Mouse (Mus musculus): ENCODE data around the gene Gm20695. TPM values are rescaled to one million over a fixed set of nuclear protein-coding genes. Genes with fewer than 3 reads are reported as not detected.

Gm20695 gene
- polyA plus RNA-seq, 1 experiment, result not detected

GRCm38 (mm10) chr16:3929151-3929550 lies 44.7 kb downstream of the Gm20695 start:
- WGBS, result 80% methylated on average over 7 of the region's 7 CpGs

GRCm38 (mm10) chr16:3933536-3933935 lies 49.1 kb downstream of the Gm20695 start:
- no peaks in the 10 kb centered on the region for H3K4me1 ChIP-seq (replicated peaks; ENCODE audit: control insufficient read depth, insufficient read depth, low read length)
- peaks cover 33% of the 10 kb centered on the region for H3K36me3 ChIP-seq (ENCODE audit: control insufficient read depth, insufficient read depth, low read length)
- H3K27me3 ChIP-seq (ENCODE audit: control insufficient read depth, insufficient read depth, low read length), result no peaks in the 10 kb centered on the region
- no peak for DNase-seq
- TF ChIP-seq CTCF (IDR thresholded peaks at IDR 0.05; ENCODE audit: borderline replicate concordance, control insufficient read depth, extremely low read depth, insufficient read depth, low read length, poor library complexity) (no peak), POLR2A (IDR thresholded peaks at IDR 0.05; ENCODE audit: control insufficient read depth, extremely low read depth, insufficient read depth, low read length, poor library complexity) (no peak)
- no peak overlapping the region for H3K4me3 ChIP-seq (ENCODE audit: control insufficient read depth, insufficient read depth, low read length)
- no peak overlapping the region for H3K27ac ChIP-seq (ENCODE audit: control insufficient read depth, insufficient read depth, low read length)
- 93% methylated on average over 6 of the region's 6 CpGs for WGBS

More at GRCm38 (mm10) chr16:3929151-3929550, 44.7 kb downstream of the Gm20695 start:
- DNase-seq, result no peak
- Histone ChIP-seq H3K36me3 (ENCODE audit: control insufficient read depth, insufficient read depth, low read length) (peaks cover 47% of the 10 kb centered on the region), H3K4me1 (replicated peaks; ENCODE audit: control insufficient read depth, insufficient read depth, low read length) (no peaks in the 10 kb centered on the region), H3K4me3 (ENCODE audit: control insufficient read depth, insufficient read depth, low read length) (no peak overlapping the region), H3K27me3 (ENCODE audit: control insufficient read depth, insufficient read depth, low read length) (no peaks in the 10 kb centered on the region), H3K27ac (ENCODE audit: control insufficient read depth, insufficient read depth, low read length) (no peak overlapping the region)
- TF ChIP-seq CTCF (IDR thresholded peaks at IDR 0.05; ENCODE audit: borderline replicate concordance, control insufficient read depth, extremely low read depth, insufficient read depth, low read length, poor library complexity), result no peak
- TF ChIP-seq POLR2A (IDR thresholded peaks at IDR 0.05; ENCODE audit: control insufficient read depth, extremely low read depth, insufficient read depth, low read length, poor library complexity), result no peak

DNA sequence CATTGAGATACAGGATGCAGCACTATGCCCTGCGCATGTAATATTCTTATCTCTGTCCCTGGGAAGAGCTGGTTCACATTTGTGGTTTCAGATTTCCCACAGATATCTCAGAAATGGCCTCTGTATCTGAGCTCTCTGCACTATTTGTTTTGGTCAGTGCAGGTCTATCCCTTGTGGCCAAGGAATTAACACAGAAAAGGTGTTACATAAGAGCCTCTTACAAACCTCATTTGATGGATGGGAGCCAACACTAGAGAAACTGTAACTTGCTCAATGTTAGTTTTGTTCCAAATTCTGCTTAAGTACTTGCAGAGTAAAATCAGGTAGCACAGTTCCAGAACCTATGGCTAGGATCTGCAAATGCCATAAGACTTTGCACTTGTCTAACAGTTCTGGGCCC lies 49.6 kb downstream of the Gm20695 start:
- H3K27ac ChIP-seq (ENCODE audit: control insufficient read depth, insufficient read depth, low read length), result no peak overlapping the region
- peaks cover 33% of the 10 kb centered on the region for H3K36me3 ChIP-seq (ENCODE audit: control insufficient read depth, insufficient read depth, low read length)
- H3K27me3 ChIP-seq (ENCODE audit: control insufficient read depth, insufficient read depth, low read length), result no peaks in the 10 kb centered on the region
- TF ChIP-seq POLR2A (IDR thresholded peaks at IDR 0.05; ENCODE audit: control insufficient read depth, extremely low read depth, insufficient read depth, low read length, poor library complexity) (no peak), CTCF (IDR thresholded peaks at IDR 0.05; ENCODE audit: borderline replicate concordance, control insufficient read depth, extremely low read depth, insufficient read depth, low read length, poor library complexity) (no peak)
- no peaks in the 10 kb centered on the region for H3K4me1 ChIP-seq (replicated peaks; ENCODE audit: control insufficient read depth, insufficient read depth, low read length)
- DNase-seq, result no peak
- WGBS, result 98% methylated on average over 1 of the region's 1 CpGs
- H3K4me3 ChIP-seq (ENCODE audit: control insufficient read depth, insufficient read depth, low read length), result no peak overlapping the region

DNA sequence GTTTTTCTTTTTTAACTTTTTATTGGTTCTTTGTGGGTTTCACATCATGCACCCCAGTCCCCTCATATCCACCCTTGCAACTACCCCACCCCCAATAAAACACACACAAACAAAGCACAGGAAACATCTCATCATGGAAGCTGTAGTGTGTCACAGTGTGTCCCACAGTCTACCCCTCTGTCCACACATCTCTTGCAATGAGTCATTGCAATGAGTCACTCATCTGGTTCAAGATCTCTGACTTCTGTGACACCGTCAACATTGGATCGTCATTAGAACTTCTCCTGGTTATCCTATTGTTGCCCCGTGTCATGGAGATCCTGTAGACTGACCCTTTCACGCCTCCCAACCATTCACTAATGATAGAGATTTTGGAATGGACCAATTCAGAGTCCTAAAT lies 50.3 kb downstream of the Gm20695 start:
- peaks cover 32% of the 10 kb centered on the region for H3K36me3 ChIP-seq (ENCODE audit: control insufficient read depth, insufficient read depth, low read length)
- WGBS, result 98% methylated on average over 4 of the region's 4 CpGs
- no peak overlapping the region for H3K4me3 ChIP-seq (ENCODE audit: control insufficient read depth, insufficient read depth, low read length)
- TF ChIP-seq POLR2A (IDR thresholded peaks at IDR 0.05; ENCODE audit: control insufficient read depth, extremely low read depth, insufficient read depth, low read length, poor library complexity) (no peak), CTCF (IDR thresholded peaks at IDR 0.05; ENCODE audit: borderline replicate concordance, control insufficient read depth, extremely low read depth, insufficient read depth, low read length, poor library complexity) (no peak)
- no peak for DNase-seq
- H3K27ac ChIP-seq (ENCODE audit: control insufficient read depth, insufficient read depth, low read length), result no peak overlapping the region
- no peaks in the 10 kb centered on the region for H3K4me1 ChIP-seq (replicated peaks; ENCODE audit: control insufficient read depth, insufficient read depth, low read length)
- no peaks in the 10 kb centered on the region for H3K27me3 ChIP-seq (ENCODE audit: control insufficient read depth, insufficient read depth, low read length)

DNA sequence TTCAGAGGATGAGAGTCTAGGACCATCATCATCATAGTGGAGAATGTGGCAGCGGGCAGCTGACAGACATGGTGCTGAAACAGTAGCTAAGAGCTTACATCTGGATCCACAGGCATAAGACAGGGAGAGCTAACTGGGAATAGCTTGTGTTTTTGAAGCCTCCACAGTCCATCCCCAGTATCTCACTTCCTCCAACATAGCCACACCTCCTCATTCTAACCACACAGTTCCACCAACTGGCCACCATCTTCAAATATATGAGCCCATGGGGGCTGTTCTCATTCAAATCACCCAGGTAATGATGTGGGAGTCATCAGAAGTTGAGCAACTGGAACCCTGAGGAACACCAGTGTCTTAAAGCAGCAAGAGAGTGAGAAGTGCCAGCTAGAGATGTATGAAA lies 66.7 kb downstream of the Gm20695 start:
- Histone ChIP-seq H3K4me3 (ENCODE audit: control insufficient read depth, insufficient read depth, low read length) (no peak overlapping the region), H3K4me1 (replicated peaks; ENCODE audit: control insufficient read depth, insufficient read depth, low read length) (no peaks in the 10 kb centered on the region), H3K27ac (ENCODE audit: control insufficient read depth, insufficient read depth, low read length) (no peak overlapping the region), H3K27me3 (ENCODE audit: control insufficient read depth, insufficient read depth, low read length) (no peaks in the 10 kb centered on the region), H3K36me3 (ENCODE audit: control insufficient read depth, insufficient read depth, low read length) (peaks cover 18% of the 10 kb centered on the region)
- WGBS, result 84% methylated on average over 1 of the region's 1 CpGs
- no peak for TF ChIP-seq CTCF (IDR thresholded peaks at IDR 0.05; ENCODE audit: borderline replicate concordance, control insufficient read depth, extremely low read depth, insufficient read depth, low read length, poor library complexity)
- TF ChIP-seq POLR2A (IDR thresholded peaks at IDR 0.05; ENCODE audit: control insufficient read depth, extremely low read depth, insufficient read depth, low read length, poor library complexity), result no peak
- no peak for DNase-seq

DNA sequence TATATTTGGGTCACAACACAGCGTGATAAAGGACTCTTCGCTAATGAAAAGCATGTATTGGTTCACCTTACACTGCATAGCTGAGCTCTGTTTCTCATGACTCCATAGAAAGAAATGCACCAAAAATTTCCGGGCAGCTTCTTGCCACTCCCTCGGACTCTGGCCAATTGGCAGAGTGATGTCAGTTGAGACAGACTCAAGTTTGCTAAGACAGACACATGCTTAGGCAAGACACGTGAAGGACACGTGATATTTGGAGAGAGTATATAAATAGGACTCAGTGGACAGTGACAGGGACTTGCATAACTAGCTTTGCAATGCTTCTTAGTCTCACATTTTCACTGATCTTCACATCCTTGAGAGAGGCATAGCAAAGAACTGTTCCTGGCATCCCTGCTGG lies 71.9 kb downstream of the Gm20695 start:
- 96% methylated on average over 6 of the region's 6 CpGs for WGBS
- no peak for TF ChIP-seq POLR2A (IDR thresholded peaks at IDR 0.05; ENCODE audit: control insufficient read depth, extremely low read depth, insufficient read depth, low read length, poor library complexity)
- TF ChIP-seq CTCF (IDR thresholded peaks at IDR 0.05; ENCODE audit: borderline replicate concordance, control insufficient read depth, extremely low read depth, insufficient read depth, low read length, poor library complexity), result no peak
- H3K4me1 ChIP-seq (replicated peaks; ENCODE audit: control insufficient read depth, insufficient read depth, low read length), result no peaks in the 10 kb centered on the region
- H3K27ac ChIP-seq (ENCODE audit: control insufficient read depth, insufficient read depth, low read length), result no peak overlapping the region
- no peak for DNase-seq
- H3K4me3 ChIP-seq (ENCODE audit: control insufficient read depth, insufficient read depth, low read length), result no peak overlapping the region
- H3K27me3 ChIP-seq (ENCODE audit: control insufficient read depth, insufficient read depth, low read length), result no peaks in the 10 kb centered on the region
- H3K36me3 ChIP-seq (ENCODE audit: control insufficient read depth, insufficient read depth, low read length), result peaks cover 17% of the 10 kb centered on the region

DNA sequence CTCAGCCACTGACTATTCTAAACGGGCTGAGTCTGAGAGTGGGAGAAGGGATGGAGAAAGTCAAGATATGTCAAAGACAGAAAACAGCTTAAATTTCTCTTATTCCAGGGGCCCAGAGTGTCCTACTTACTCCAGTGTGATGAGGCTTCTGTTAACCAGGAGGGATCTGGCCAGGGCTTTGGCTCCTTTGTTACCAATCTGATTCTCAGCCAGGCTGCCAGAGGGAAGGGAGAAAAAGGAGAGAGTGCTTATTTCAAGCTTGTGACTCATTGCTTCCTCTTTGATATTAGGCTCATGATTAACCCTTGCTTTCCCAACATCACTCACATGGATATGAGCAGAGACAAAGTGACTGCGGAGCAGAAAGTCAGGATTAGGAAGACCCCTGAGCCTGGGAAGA lies 74.8 kb downstream of the Gm20695 start:
- Histone ChIP-seq H3K4me3 (ENCODE audit: control insufficient read depth, insufficient read depth, low read length) (no peak overlapping the region), H3K27me3 (ENCODE audit: control insufficient read depth, insufficient read depth, low read length) (no peaks in the 10 kb centered on the region), H3K4me1 (replicated peaks; ENCODE audit: control insufficient read depth, insufficient read depth, low read length) (no peaks in the 10 kb centered on the region), H3K27ac (ENCODE audit: control insufficient read depth, insufficient read depth, low read length) (no peak overlapping the region), H3K36me3 (ENCODE audit: control insufficient read depth, insufficient read depth, low read length) (peaks cover 21% of the 10 kb centered on the region)
- 89% methylated on average over 2 of the region's 2 CpGs for WGBS
- no peak for DNase-seq
- TF ChIP-seq CTCF (IDR thresholded peaks at IDR 0.05; ENCODE audit: borderline replicate concordance, control insufficient read depth, extremely low read depth, insufficient read depth, low read length, poor library complexity), result no peak
- no peak for TF ChIP-seq POLR2A (IDR thresholded peaks at IDR 0.05; ENCODE audit: control insufficient read depth, extremely low read depth, insufficient read depth, low read length, poor library complexity)

Measured in thymus, adult 2 months (tissue).